Mouse (Mus musculus) brain, embryonic 14.5 days (tissue): ENCODE measurements around the gene Fpr-rs4. TPM values are rescaled to one million over a fixed set of nuclear protein-coding genes. Genes with fewer than 3 reads are reported as not detected.
"Not testable (repeated sequence)": the region's sequence is repeated elsewhere in the genome, so short reads cannot be mapped to it uniquely, and the experiment has no call there.

ENCODE experiments used
- DNase-seq: peaks from one replicate; pipeline ENCODE4 v3.0.0-alpha.2; 2011; ENCODE audit warnings: low read depth
- CTCF ChIP-seq: fragments of 200-500 bp; IDR thresholded peaks from 2 replicates; pipeline ENCODE4 v1.5.1; 2012; ENCODE audit warnings: inconsistent platforms, mild to moderate bottlenecking, moderate library complexity, borderline replicate concordance; ENCODE audit not compliant: insufficient read depth, insufficient read length; ENCODE audit errors: extremely low read depth
- POLR2A ChIP-seq: fragments of 200-500 bp; IDR thresholded peaks from 2 replicates; pipeline ENCODE4 v1.6.1; 2012; ENCODE audit warnings: mild to moderate bottlenecking, inconsistent platforms, borderline replicate concordance; ENCODE audit not compliant: poor library complexity, insufficient read depth, insufficient read length, severe bottlenecking; ENCODE audit errors: extremely low read depth
- polyA plus RNA-seq: library from polyadenylated mRNA; depleted of rRNA; stranded (reverse); fragments of >200 nt; gene quantifications from 2 replicates; pipeline ENCODE4 v1.2.3, GENCODE M21; 2012; rRNA removed

Gene Fpr-rs4
- polyA plus RNA-seq: not detected in 2 replicates

GRCm38 (mm10) chr17:18021433-18021832 is at the start of gene Fpr-rs4:
Gene Fpr-rs4, plus strand, starts transcription at chr17:18021733.
- TF ChIP-seq CTCF (no peak), POLR2A (no peak)

GRCm38 (mm10) chr17:17973443-17973842 is 48.1 kb upstream of the Fpr-rs4 start:
- DNase-seq: peak; percentile 0
- TF ChIP-seq POLR2A: no peak
- no peak for TF ChIP-seq CTCF

More at GRCm38 (mm10) chr17:18021433-18021832, at the start of gene Fpr-rs4:
- no peak for DNase-seq

GRCm38 (mm10) chr17:17981232-17981631 is 40.3 kb upstream of the Fpr-rs4 start:
- not testable (repeated sequence) for DNase-seq

GRCm38 (mm10) chr17:18004752-18005151 is 16.8 kb upstream of the Fpr-rs4 start:
- DNase-seq: no peak
- TF ChIP-seq CTCF: no peak
- no peak for TF ChIP-seq POLR2A

GRCm38 (mm10) chr17:18049124-18049523 is 27.6 kb downstream of the Fpr-rs4 start, which contains the start of gene Vmn2r124:
Gene Vmn2r124, plus strand, starts transcription at chr17:18049424.
- TF ChIP-seq CTCF (no peak), POLR2A (no peak)
- no peak for DNase-seq

Other genes with a start within 250 kb of the Fpr-rs4 start
- gene Spaca6, start 194.6 kb upstream of the Fpr-rs4 start, polyA plus RNA-seq: 58.8 and 80.4 TPM in 2 replicates
- gene Has1, start 166.5 kb upstream of the Fpr-rs4 start, polyA plus RNA-seq: 0.11 and 0.25 TPM in 2 replicates
- 0.05 TPM in 1 of 2 replicates, not detected in the other for gene Fpr1, start 137.8 kb upstream of the Fpr-rs4 start, polyA plus RNA-seq
- gene Fpr2, start 133.9 kb upstream of the Fpr-rs4 start, polyA plus RNA-seq: 0.23 and 0.46 TPM in 2 replicates
- gene Fpr3, start 133.9 kb upstream of the Fpr-rs4 start, polyA plus RNA-seq: not detected in 2 replicates
- gene Vmn2r124, start 27.7 kb downstream of the Fpr-rs4 start, polyA plus RNA-seq: not detected in 2 replicates
- gene Vmn2r91, start 63.3 kb downstream of the Fpr-rs4 start, polyA plus RNA-seq: not detected in 2 replicates
- not detected in 2 replicates for gene Vmn2r92, start 130.2 kb downstream of the Fpr-rs4 start, polyA plus RNA-seq